Mouse (Mus musculus) thymus, adult 2 months (tissue): ENCODE data around the gene Egfr.

Experiments
- CTCF ChIP-seq: fragments of 200-500 bp; IDR thresholded peaks from 2 replicates; pipeline ENCODE4 v1.5.1; 2012; ENCODE audit warnings: mild to moderate bottlenecking, control low read depth, low read length, moderate library complexity, borderline replicate concordance; ENCODE audit not compliant: control insufficient read depth, poor library complexity, insufficient read depth; ENCODE audit errors: extremely low read depth
- POLR2A ChIP-seq: fragments of 200-500 bp; IDR thresholded peaks from 2 replicates; pipeline ENCODE4 v1.6.1; 2012; ENCODE audit warnings: mild to moderate bottlenecking, low read length, control low read depth, moderate library complexity; ENCODE audit not compliant: control insufficient read depth, poor library complexity, insufficient read depth; ENCODE audit errors: extremely low read depth

DNA sequence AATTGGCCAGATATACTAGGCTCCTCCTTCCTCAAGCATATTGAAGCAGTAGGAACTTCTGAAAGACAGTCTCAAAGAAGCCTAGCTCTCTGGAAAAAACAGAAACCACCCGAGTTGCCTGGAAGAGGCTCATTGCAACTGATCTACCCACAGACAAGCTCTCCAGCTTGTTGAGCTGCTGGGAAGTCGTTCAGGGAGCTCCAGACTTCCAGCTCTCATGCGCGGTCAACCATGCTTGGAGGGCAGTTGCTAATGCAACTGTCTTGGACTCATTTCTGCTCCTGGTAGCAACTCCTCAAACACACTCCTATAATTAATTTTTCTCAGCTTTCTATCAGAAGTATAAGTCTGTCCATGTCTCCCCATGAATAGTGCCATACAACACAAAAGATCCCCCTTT lies 191.0 kb downstream of the Egfr start:
- TF ChIP-seq CTCF, result no peak
- TF ChIP-seq POLR2A, result no peak
